Comparison of ENCODE assay signal across 20 mouse cellular contexts in the genomic region with DNA sequence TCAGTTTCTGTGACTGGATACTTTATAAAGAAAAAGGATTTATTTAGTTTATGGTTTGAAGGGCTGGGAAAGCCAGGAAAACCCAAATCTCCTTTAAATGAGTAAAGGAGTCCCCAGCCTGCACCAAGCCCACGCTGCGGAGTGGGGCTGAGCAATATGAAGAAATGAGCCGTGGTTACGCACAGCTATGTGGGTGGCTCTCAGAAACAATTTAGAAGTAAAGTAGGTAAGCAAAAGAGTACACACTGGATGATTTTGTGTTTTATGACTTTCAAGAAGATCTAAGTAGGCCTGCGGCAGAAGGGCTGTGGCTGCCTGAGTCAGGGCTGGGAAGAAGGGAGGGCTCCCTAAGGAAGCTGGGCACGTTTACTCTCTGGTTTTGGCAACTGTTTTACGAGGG.
DNase-seq lines count a peak whose midpoint lies in the region; ATAC-seq and TF ChIP-seq lines count a peak whose summit lies in the region.
"Had no signal": no experiment of that assay in that cellular context is flagged by ENCODE, and none has a peak within 500 bp of the region (broad histone marks: within the 10 kb centered on the region; RNA-seq: fewer than 3 reads in every experiment).

No protein-coding gene starts in this region.

- no peak overlapping the region for H3K4me3 ChIP-seq in kidney, adult 2 months (ENCODE audit: insufficient read depth, low read depth, low read length)
- H3K4me3 ChIP-seq: embryonic facial prominence, embryonic 15.5 days; erythroblast, embryonic 14.5 days; forebrain, embryonic 10.5 days; heart, adult 2 months; heart, embryonic 15.5 days; hindbrain, embryonic 13.5 days had no signal

- no peak for TF ChIP-seq CTCF in kidney, adult 2 months (conservative IDR thresholded peaks at IDR 0.05; ENCODE audit: insufficient read depth, insufficient read length, low read depth, low read length)

- H3K36me3 ChIP-seq in kidney, adult 2 months (ENCODE audit: control insufficient read depth, insufficient read depth, low read length): no peaks in the 10 kb centered on the region
- H3K36me3 ChIP-seq: embryonic facial prominence, embryonic 15.5 days; forebrain, embryonic 10.5 days; heart, embryonic 15.5 days; hindbrain, embryonic 13.5 days had no signal

- no peak overlapping the region for H3K27ac ChIP-seq in kidney, adult 2 months (ENCODE audit: insufficient read depth, low read depth, low read length)
- H3K27ac ChIP-seq: embryonic facial prominence, embryonic 15.5 days; forebrain, embryonic 10.5 days; heart, adult 2 months; heart, embryonic 15.5 days; hindbrain, embryonic 13.5 days had no signal

- peak; percentile 10 for DNase-seq in kidney, adult 2 months
- no peak for DNase-seq in kidney, adult 8-10 months
- DNase-seq in left cerebral cortex, postnatal 36 days (ENCODE audit: low spot score in 2 of 2): peak; percentile 7 to 27
- DNase-seq in left cerebral cortex, postnatal 4 days: no peak
- peak; percentile 43 for DNase-seq in right cerebral cortex, postnatal 25 days
- DNase-seq in right cerebral cortex, postnatal 10 days (ENCODE audit: low spot score in 2 of 2): no peak
- DNase-seq: adrenal gland, adult 2 months; adrenal gland, postnatal 25 days; cerebellum, adult 2 months; cerebellum, postnatal 10 days; gastrocnemius, postnatal 14 days; heart, adult 2 months; heart, postnatal 14 days had no signal

- no peak for TF ChIP-seq POLR2A in kidney, adult 2 months (IDR thresholded peaks at IDR 0.05; ENCODE audit: low read depth, low read length)

- intact Hi-C loops in left cerebral cortex, postnatal 36 days (cut with DNase I): no loop called here
- intact Hi-C loops in left cerebral cortex, postnatal 4 days (cut with DNase I): no loop called here

- no peak for ATAC-seq in activated CD4-positive, CD25-positive, alpha-beta regulatory T cell, adult 4 months
- ATAC-seq: forebrain, embryonic 14.5 days had no signal

- 30% methylated on average over 7 of the region's 7 CpGs for WGBS in kidney, adult 2 months

- H3K4me1 ChIP-seq in kidney, adult 2 months (ENCODE audit: control insufficient read depth, insufficient read depth, low read length): no peaks in the 10 kb centered on the region
- H3K4me1 ChIP-seq: embryonic facial prominence, embryonic 15.5 days; forebrain, embryonic 10.5 days; heart, embryonic 15.5 days had no signal

- H3K27me3 ChIP-seq in kidney, adult 2 months (replicated peaks; ENCODE audit: control insufficient read depth, insufficient read depth, low read length): no peaks in the 10 kb centered on the region
- H3K27me3 ChIP-seq: embryonic facial prominence, embryonic 15.5 days; hindbrain, embryonic 13.5 days had no signal

Comparison
In these comparisons a context has a peak if more than half of its experiments do, and no peak if none do; other contexts are left out.
1. DNase-seq: peak in kidney, adult 2 months (single experiment), left cerebral cortex, postnatal 36 days (2 of 2) and right cerebral cortex, postnatal 25 days (single experiment); none in kidney, adult 8-10 months (0 of 2), left cerebral cortex, postnatal 4 days (single experiment) and right cerebral cortex, postnatal 10 days (0 of 2).